Mouse (Mus musculus): ENCODE measurements at regions not wholly inside any gene's neighbourhood (a gene's known extent, or its start where the extent isn't known, plus 50 kb on each side); places are given as distances from the start of the nearest gene placed in this dataset.

GRCm38 (mm10) chr16:71812840-71813239, 495.3 kb upstream of the Robo1 start:
- TF ChIP-seq CTCF (IDR thresholded peaks at IDR 0.05; ENCODE audit: low read depth) (no peak), EP300 (IDR thresholded peaks at IDR 0.05; ENCODE audit: low read depth) (no peak)
